Mouse (Mus musculus) left cerebral cortex, postnatal 4 days (tissue): ENCODE results near the gene Cercam. TPM values are rescaled to one million over a fixed set of nuclear protein-coding genes. Genes with fewer than 3 reads are reported as not detected.
A peak's percentile ranks its signal among the peaks of the same experiment; 100 is the strongest.
"Not testable (repeated sequence)": the region's sequence is repeated elsewhere in the genome, so short reads cannot be mapped to it uniquely, and the experiment has no call there.

Source experiments
- DNase-seq: peaks from one replicate; pipeline ENCODE4 v3.0.0-alpha.2; 2022
- intact Hi-C: fragments of 180-260 bp; cut with DNase I; formaldehyde crosslinking; loops from one replicate; pipeline ENCODE4 v1.15.1; 2025
- total RNA-seq, 2 experiments: library from RNA; stranded (reverse); gene quantifications; 2 replicates each; pipeline ENCODE4 v1.2.3; 2021

Gene Cercam
- total RNA-seq, 2 experiments from 2014 or later, result 17.5 to 19.0 TPM

DNA sequence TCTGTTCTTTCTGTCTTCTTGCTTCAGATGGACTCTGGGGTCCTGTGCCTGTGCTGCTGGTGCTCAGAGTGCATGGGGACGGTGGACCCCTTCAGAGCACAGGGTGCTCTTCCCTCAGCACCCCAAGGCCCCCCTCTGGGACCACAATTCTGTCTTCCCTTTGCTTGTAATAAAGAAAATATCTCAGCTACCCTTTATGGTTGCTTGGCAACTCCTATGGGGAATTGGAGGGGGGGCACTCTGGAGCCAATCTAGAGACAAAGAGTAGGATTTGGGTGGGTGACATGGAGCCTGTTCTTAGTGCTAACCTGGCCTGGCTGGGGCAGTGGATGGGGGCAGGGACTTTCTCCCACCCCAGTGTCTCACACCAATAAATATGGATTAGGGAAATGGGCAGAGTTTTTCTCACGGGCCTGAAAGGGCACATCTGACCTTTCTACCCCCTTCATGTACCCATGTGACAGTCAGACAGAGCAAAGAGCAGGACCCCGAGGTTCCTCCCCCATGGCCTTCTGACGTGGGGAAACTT is 15.9 kb upstream of the Cercam start:
- no peak for DNase-seq
- intact Hi-C loops, result no loop called here

GRCm38 (mm10) chr2:29853736-29854135 is 15.2 kb upstream of the Cercam start:
- intact Hi-C loops, result no loop called here
- no peak for DNase-seq

DNA sequence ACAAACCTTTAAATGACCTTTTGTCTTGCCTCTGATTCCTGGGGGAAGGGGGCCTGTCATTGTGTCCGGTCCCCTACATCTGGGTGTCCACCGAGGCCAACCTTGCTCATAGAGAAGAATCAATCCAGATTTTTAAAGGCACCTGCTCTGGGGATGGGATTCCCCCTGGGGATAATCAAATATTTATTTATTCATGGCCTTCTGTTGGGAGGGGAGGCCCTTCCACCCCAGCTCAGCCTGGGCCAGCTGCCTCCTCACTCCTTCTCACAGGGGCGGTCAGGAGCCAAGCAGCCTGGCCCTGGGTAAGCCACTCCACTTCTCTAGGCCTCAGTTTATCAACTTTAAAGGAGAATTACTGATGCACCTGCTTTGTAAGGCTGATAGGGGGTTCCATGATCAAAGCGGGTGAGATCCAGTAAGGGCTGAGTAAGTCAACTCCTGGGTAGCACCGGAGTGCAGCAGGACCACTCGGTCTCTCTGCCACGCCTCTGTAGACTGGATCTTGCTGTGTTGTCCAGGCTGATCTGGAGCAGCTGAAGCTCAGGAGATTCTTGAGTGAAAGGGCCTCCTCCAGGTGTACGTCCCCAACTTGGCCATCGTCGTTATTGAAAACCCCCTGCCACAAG is 13.3 kb upstream of the Cercam start:
- DNase-seq, result no peak
- intact Hi-C loops, result no loop called here

GRCm38 (mm10) chr2:29856451-29857260 is 12.3 kb upstream of the Cercam start:
- DNase-seq, result no peak
- intact Hi-C loops, result no loop called here

DNA sequence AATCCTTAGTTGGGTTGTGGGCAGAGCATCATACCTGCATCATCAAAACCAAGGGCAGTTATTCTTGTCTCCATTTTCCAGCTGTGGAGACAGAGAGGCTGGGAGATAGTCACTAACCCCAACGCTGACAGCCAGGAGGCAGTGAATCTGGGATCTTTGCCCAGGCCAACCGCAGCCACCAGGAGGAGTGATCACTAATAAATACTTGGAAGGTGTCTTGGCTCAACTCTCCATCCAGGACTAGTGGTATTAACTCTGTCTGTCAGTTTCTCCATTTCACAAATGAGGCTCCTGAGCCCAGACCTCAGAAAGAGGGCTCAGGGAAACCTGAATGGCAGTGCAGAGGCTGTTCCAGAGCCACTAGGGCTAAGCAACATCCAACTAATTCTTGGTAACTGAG is 11.6 kb upstream of the Cercam start:
- no peak for DNase-seq
- intact Hi-C loops, result no loop called here

- no peak for DNase-seq
- intact Hi-C loops, result no loop called here
Observed at GRCm38 (mm10) chr2:29857967-29858366, 11.0 kb upstream of the Cercam start.

DNA sequence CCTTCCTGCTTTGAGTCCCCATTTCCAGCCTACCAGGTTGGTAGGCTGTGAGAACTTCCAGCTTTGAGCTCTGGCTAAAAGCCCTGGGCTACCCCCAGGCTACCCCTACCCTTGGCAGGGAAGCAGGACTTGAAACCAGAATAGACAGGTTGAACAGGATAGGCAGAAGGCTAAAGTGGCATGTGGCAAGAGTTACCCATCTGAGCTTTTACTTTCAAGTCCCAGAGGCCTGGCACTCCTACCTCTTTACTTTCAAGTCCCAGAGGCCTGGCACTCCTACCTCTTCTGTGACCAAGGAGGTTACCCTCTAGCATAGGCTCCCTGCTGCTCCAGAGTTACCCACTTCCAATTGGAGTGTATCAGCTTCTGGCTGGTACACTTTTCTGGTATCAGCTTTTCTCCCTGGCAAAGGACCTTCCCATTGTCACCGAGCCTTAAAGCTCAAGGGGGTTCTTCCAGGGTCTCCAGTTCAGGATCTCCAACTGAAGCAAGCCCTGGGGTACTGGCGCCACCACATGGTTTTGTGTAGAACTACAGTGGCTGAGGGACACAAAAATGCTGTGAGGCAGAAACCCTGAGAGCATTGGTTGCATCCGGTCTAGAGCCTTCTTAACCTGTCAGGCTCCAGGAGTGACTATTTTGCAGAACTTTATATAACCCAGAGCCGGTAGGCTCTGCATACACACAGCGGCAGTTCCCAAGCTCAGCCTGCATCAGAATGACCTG is 10.1 kb upstream of the Cercam start:
- peak; percentile 55 for DNase-seq
- intact Hi-C loops, result no loop called here

GRCm38 (mm10) chr2:29865125-29865524 is 3.8 kb upstream of the Cercam start:
- intact Hi-C loops, result no loop called here
- no peak for DNase-seq

- intact Hi-C loops, result no loop called here
- no peak for DNase-seq
Observed at GRCm38 (mm10) chr2:29869646-29870451, 885 bp downstream of the Cercam start.

- no peak for DNase-seq
- intact Hi-C loops, result no loop called here
Observed at GRCm38 (mm10) chr2:29872581-29873295, 3.8 kb downstream of the Cercam start.

DNA sequence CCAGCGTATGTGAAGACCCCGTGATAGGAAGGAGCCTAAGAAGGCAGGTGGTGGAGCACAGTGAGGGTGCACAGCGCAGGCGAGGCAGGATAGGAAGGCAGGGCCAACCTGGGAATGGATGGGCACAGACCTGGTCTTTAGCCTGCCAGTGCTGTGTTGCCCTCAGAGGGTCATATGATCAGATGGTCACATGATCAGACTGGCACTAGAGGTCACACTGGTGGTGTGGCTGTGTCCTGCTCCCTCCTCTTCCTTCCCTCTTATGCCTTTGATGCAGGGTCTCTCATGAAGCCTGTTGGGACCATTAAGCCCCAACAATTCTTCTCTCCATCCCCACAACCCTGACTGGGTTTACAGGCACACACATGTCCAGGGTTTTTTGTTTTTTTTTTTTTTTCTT is 4.8 kb downstream of the Cercam start:
- no peak for DNase-seq
- intact Hi-C loops, result no loop called here

DNA sequence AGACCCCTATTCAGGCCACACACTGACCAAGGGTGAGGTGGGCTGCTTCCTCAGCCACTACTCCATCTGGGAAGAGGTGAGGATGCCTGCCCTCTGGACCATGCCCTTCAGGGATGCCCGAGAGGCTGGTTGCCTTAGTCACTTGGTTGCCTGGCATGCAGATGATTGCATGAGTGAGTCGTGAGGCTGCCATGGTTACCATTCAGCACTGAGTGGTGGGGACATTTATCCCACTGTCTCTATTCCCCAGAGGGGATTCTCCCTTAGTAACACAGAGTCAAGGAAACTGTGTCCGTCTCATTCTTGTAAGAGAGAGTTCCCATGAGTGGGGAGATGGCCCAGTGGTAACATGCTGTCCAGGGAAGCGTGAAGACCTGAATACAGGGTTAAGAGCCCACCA is 9.1 kb downstream of the Cercam start:
- intact Hi-C loops, result no loop called here
- DNase-seq, result no peak

- intact Hi-C loops, result no loop called here
Observed at GRCm38 (mm10) chr2:29879191-29879590, 10.2 kb downstream of the Cercam start.

DNA sequence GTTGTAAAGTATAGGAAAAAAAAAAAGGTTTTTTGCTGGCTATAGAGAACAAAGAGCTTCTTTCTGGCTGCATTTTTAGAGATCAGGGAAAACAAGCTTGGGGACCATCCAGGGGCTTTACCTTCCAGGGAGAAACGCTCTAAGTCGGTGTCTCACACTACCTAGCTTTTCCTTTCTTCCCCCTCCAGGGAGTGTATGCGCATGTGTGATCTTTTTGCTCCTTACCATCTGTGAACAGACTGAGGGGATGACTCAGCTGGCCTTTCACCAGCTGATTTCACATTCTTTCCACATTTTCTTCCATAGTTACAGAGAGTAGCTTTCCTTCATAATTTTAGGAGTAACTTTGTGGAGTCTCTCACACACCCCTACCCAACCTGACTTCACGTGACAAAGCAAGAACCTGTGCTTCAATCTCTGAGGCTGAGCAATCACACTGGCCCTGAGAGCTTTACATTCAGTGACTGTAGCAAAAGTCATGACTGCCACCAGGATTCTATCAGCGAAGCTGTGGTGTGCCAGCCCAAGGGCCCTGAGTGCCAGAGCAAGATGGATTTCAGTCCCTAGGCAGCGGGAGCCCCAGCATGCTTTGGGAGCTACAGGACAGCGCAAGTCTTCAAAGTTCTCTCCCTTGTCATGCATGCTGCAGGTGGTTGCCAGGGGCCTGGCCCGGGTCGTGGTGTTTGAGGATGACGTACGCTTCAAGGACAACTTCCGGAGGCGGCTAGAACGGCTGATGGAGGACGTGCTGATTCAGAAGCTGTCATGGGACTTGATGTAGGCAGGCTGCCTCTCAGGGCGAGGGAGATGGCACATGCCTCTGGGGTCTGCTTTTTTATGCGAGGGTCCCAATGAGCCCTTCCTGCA is 11.2 kb downstream of the Cercam start:
- intact Hi-C loops, result no loop called here
- no peak for DNase-seq

More at GRCm38 (mm10) chr2:29879191-29879590, 10.2 kb downstream of the Cercam start:
- DNase-seq, result no peak

DNA sequence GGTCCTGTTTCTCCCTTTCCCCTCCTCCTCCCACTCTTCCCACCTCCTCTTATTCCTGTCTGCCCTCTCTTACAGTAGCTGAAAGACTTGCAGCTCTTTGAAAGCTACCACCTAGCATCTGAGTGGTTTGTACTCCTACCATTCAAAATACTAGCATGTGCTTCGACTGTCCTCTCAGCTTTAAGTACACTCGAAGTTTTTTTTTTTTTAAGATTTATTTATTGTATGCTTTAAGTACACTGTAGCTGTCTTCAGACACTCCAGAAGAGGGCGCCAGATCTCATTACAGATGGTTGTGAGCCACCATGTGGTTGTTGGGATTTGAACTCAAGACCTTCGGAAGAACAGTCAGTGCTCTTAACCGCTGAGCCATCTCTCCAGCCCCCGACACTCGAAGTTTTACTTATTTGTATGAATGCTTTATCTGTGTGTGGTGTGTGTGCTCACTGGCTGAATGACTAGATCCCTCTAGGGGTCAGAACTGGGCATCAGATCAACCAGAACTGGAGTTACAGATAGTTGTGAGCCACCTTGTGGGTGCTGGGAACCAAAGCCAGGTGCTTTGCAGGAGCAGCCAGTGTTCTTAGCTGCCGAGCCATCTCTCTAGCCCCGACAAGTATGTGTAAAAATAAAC is 17.8 kb downstream of the Cercam start:
- intact Hi-C loops, DNase-seq: not testable (repeated sequence)

GRCm38 (mm10) chr2:29889066-29889944 is 20.3 kb downstream of the Cercam start, which contains the start of gene Odf2:
Odf2 (plus strand) TSS chr2:29889221.
- intact Hi-C loops, result no loop called here
- peak; percentile 100 for DNase-seq
